Mouse (Mus musculus): Measurements from ENCODE around the gene Fgfr2. TPM values are rescaled to one million over a fixed set of nuclear protein-coding genes. Genes with fewer than 3 reads are reported as not detected.

Fgfr2 gene
- polyA plus RNA-seq, 1 experiment from 2014 or later: 11.2 TPM

DNA sequence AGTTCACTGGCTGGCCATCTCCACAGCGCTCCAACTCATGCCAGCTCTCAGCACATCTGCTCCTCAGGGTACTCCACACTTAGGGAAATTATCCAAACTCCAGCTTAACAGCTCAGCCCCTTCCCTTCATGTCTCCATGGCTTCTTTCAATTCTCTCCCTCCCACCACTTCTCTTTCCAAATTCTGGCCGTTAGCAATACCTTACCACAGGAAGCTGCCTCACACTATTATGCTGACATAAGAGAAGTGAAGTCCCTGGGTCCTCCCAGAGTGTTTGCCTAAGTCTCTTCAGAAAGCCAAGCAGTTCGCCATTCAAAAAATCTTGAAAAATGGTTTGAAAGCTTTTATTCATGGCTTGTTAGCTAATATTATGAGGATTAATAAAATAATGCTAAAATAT is 2649.3 kb downstream of the Fgfr2 start:
- no peak overlapping the region for H3K27ac ChIP-seq (ENCODE audit: low read depth)
- no peaks in the 10 kb centered on the region for H3K27me3 ChIP-seq (ENCODE audit: insufficient read depth, low read length)
- H3K4me2 ChIP-seq (ENCODE audit: low read depth, low read length): no peak overlapping the region
- DNase-seq (no peak), ATAC-seq (no peak)
- no peak overlapping the region for H3K4me3 ChIP-seq (ENCODE audit: low read depth, low read length)
- no peak overlapping the region for H3K9ac ChIP-seq (replicated peaks)
- no peaks in the 10 kb centered on the region; the same call in 1 of the 2 replicates for H3K4me1 ChIP-seq (ENCODE audit: insufficient read depth)
- TF ChIP-seq EP300 (IDR thresholded peaks at IDR 0.05; ENCODE audit: low read depth): no peak
- no peak for TF ChIP-seq CTCF (IDR thresholded peaks at IDR 0.05; ENCODE audit: low read depth)
- H3K9me3 ChIP-seq (ENCODE audit: low read length): no peaks in the 10 kb centered on the region
- H3K36me3 ChIP-seq (replicated peaks; ENCODE audit: insufficient read depth, low read length): no peaks in the 10 kb centered on the region
- WGBS (ENCODE audit: insufficient replicate concordance): 61% methylated on average over 3 of the region's 3 CpGs

DNA sequence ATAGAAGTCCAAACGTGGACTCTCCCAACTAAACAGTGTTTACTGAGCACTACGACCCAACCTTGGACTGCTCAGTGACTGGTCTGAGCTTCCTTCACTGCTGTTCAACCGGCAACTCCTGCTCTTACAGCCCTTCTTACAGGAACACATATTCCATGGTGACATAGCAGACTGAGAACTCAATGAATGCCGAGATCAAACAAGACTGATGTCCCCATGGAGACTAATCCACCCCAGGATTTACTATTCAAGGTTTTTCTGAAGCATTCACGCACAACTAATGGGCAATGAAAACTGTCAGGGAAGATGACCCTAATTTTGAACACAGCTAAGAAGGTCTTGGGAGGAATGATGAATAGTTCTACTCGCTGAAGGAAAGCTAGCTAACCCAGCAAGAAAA is 2650.5 kb downstream of the Fgfr2 start:
- H3K9me3 ChIP-seq (ENCODE audit: low read length): no peaks in the 10 kb centered on the region
- no peak overlapping the region for H3K9ac ChIP-seq (replicated peaks)
- no peaks in the 10 kb centered on the region; the same call in 1 of the 2 replicates for H3K4me1 ChIP-seq (ENCODE audit: insufficient read depth)
- H3K27me3 ChIP-seq (ENCODE audit: insufficient read depth, low read length): no peaks in the 10 kb centered on the region
- TF ChIP-seq EP300 (IDR thresholded peaks at IDR 0.05; ENCODE audit: low read depth) (no peak), CTCF (IDR thresholded peaks at IDR 0.05; ENCODE audit: low read depth) (no peak)
- H3K36me3 ChIP-seq (replicated peaks; ENCODE audit: insufficient read depth, low read length): no peaks in the 10 kb centered on the region
- no peak overlapping the region for H3K4me2 ChIP-seq (ENCODE audit: low read depth, low read length)
- ATAC-seq: no peak
- H3K27ac ChIP-seq (ENCODE audit: low read depth): no peak overlapping the region
- H3K4me3 ChIP-seq (ENCODE audit: low read depth, low read length): no peak overlapping the region
- WGBS (ENCODE audit: insufficient replicate concordance): 78% methylated on average over 6 of the region's 6 CpGs
- DNase-seq: no peak

- ATAC-seq (no peak), DNase-seq (no peak)
- H3K9ac ChIP-seq (replicated peaks): no peak overlapping the region
- TF ChIP-seq EP300 (IDR thresholded peaks at IDR 0.05; ENCODE audit: low read depth): no peak
- no peak for TF ChIP-seq CTCF (IDR thresholded peaks at IDR 0.05; ENCODE audit: low read depth)
- H3K4me2 ChIP-seq (ENCODE audit: low read depth, low read length): no peak overlapping the region
- no peaks in the 10 kb centered on the region for H3K27me3 ChIP-seq (ENCODE audit: insufficient read depth, low read length)
- H3K27ac ChIP-seq (ENCODE audit: low read depth): no peak overlapping the region
- no peak overlapping the region for H3K4me3 ChIP-seq (ENCODE audit: low read depth, low read length)
- H3K4me1 ChIP-seq (ENCODE audit: insufficient read depth): no peaks in the 10 kb centered on the region; the same call in 1 of the 2 replicates
- H3K36me3 ChIP-seq (replicated peaks; ENCODE audit: insufficient read depth, low read length): no peaks in the 10 kb centered on the region
- no peaks in the 10 kb centered on the region for H3K9me3 ChIP-seq (ENCODE audit: low read length)
- WGBS (ENCODE audit: insufficient replicate concordance): 68% methylated on average over 6 of the region's 6 CpGs
These were observed 2652.1 kb downstream of the Fgfr2 start for GRCm38 (mm10) chr7:130471045-130471444.

- peak overlapping the region; percentile 55 for H3K27ac ChIP-seq (ENCODE audit: low read depth)
- no peak overlapping the region for H3K9ac ChIP-seq (replicated peaks)
- DNase-seq (no peak), ATAC-seq (peak; percentile 41; the same call in 1 of the 2 replicates)
- no peak overlapping the region for H3K4me3 ChIP-seq (ENCODE audit: low read depth, low read length)
- no peak overlapping the region for H3K4me2 ChIP-seq (ENCODE audit: low read depth, low read length)
- H3K9me3 ChIP-seq (ENCODE audit: low read length): no peaks in the 10 kb centered on the region
- no peaks in the 10 kb centered on the region; the same call in 1 of the 2 replicates for H3K36me3 ChIP-seq (replicated peaks; ENCODE audit: insufficient read depth, low read length)
- no peaks in the 10 kb centered on the region for H3K27me3 ChIP-seq (ENCODE audit: insufficient read depth, low read length)
- peaks cover 5% of the 10 kb centered on the region; the same call in 1 of the 2 replicates for H3K4me1 ChIP-seq (ENCODE audit: insufficient read depth)
- 75% methylated on average over 4 of the region's 4 CpGs for WGBS (ENCODE audit: insufficient replicate concordance)
- TF ChIP-seq EP300 (IDR thresholded peaks at IDR 0.05; ENCODE audit: low read depth) (no peak), CTCF (IDR thresholded peaks at IDR 0.05; ENCODE audit: low read depth) (no peak)
These were observed 2667.4 kb downstream of the Fgfr2 start for GRCm38 (mm10) chr7:130455587-130456246.

DNA sequence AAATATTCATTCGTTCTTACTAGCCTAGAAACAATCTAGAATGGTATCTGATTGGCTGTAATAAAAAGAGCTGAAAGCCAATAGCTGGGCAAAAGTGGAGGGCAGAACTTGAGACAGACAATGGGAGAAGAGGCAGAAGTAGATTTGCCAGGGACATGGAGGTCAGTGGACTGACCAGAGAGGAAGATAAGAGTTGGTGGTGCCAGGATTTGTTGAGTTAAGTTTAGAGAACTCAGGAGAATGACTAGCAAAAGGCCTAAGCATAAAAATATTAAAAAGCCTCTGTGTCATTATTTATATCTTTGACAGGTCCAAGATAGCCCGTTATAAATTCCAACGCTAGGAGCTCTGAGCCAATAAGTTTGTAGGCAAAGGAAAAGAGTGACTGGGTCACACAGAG is 2668.9 kb downstream of the Fgfr2 start:
- H3K36me3 ChIP-seq (replicated peaks; ENCODE audit: insufficient read depth, low read length): no peaks in the 10 kb centered on the region; the same call in 1 of the 2 replicates
- no peak overlapping the region for H3K4me3 ChIP-seq (ENCODE audit: low read depth, low read length)
- no peaks in the 10 kb centered on the region for H3K9me3 ChIP-seq (ENCODE audit: low read length)
- no peak for DNase-seq
- no peaks in the 10 kb centered on the region for H3K27me3 ChIP-seq (ENCODE audit: insufficient read depth, low read length)
- TF ChIP-seq EP300 (IDR thresholded peaks at IDR 0.05; ENCODE audit: low read depth) (no peak), CTCF (IDR thresholded peaks at IDR 0.05; ENCODE audit: low read depth) (no peak)
- no peak overlapping the region for H3K27ac ChIP-seq (ENCODE audit: low read depth)
- H3K4me2 ChIP-seq (ENCODE audit: low read depth, low read length): no peak overlapping the region
- peaks cover 5% of the 10 kb centered on the region; the same call in 1 of the 2 replicates for H3K4me1 ChIP-seq (ENCODE audit: insufficient read depth)
- no peak overlapping the region for H3K9ac ChIP-seq (replicated peaks)
- no peak for ATAC-seq
- WGBS (ENCODE audit: insufficient replicate concordance): 80% methylated on average over 3 of the region's 3 CpGs

DNA sequence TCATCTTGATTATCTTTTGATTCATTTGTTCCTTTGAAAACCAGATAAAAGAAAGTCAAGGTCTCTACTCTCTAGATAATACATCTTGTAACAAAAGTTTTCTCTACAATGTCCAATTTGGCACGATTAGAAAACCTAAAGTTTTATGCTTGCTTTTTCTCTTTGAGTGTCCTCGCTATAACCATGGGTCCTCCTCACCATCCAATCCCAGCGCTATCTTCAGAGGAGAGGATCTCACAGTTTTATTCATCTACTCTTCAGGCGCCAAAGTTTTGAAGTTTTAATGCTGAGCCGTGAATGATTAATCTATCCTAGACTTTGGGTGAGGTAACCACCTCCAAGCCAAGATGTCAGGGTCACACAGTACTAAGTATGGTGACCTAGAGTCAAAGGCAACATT is 2687.4 kb downstream of the Fgfr2 start:
- no peak for DNase-seq
- no peak overlapping the region for H3K27ac ChIP-seq (ENCODE audit: low read depth)
- H3K9ac ChIP-seq (replicated peaks): no peak overlapping the region
- no peaks in the 10 kb centered on the region for H3K36me3 ChIP-seq (replicated peaks; ENCODE audit: insufficient read depth, low read length)
- no peaks in the 10 kb centered on the region for H3K4me1 ChIP-seq (ENCODE audit: insufficient read depth)
- no peaks in the 10 kb centered on the region for H3K27me3 ChIP-seq (ENCODE audit: insufficient read depth, low read length)
- no peak for ATAC-seq
- no peaks in the 10 kb centered on the region for H3K9me3 ChIP-seq (ENCODE audit: low read length)
- 88% methylated on average over 5 of the region's 5 CpGs for WGBS (ENCODE audit: insufficient replicate concordance)
- H3K4me3 ChIP-seq (ENCODE audit: low read depth, low read length): no peak overlapping the region
- H3K4me2 ChIP-seq (ENCODE audit: low read depth, low read length): no peak overlapping the region
- TF ChIP-seq CTCF (IDR thresholded peaks at IDR 0.05; ENCODE audit: low read depth) (no peak), EP300 (IDR thresholded peaks at IDR 0.05; ENCODE audit: low read depth) (no peak)

All from liver, postnatal 0 days (tissue).